Mouse (Mus musculus): Measurements from ENCODE around the gene Rab44.

DNA sequence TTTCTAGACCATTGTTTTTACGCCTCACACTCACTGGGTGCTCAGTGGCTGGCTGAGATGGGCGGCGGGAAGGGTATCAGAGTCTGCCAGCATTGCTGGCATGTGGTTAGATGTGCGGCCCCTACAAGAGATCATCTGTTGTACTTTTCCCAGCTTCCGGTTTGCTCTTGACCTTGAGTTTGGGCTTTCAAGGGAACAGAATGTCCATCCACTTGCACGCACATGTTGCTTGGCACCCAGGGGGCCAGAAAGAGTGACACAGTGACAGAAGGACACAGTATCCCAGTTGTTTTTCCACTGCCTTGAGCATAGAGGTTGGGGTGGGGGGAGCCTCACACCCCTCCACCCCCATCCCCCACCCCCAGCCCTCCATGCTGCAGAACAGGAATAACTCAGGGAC, 33.8 kb downstream of the Rab44 start:
- TF ChIP-seq CTCF (IDR thresholded peaks at IDR 0.05; ENCODE audit: low read depth, low read length): no peak
- no peak for TF ChIP-seq EP300 (IDR thresholded peaks at IDR 0.05; ENCODE audit: insufficient read depth, low read depth, low read length)
- no peak for TF ChIP-seq POLR2A (IDR thresholded peaks at IDR 0.05; ENCODE audit: insufficient read depth, low read length)

Data from ES-Bruce4 (cell line).